Mouse (Mus musculus) hindbrain, embryonic 13.5 days (tissue): ENCODE data around the gene 1700008O03Rik. TPM values are rescaled to one million over a fixed set of nuclear protein-coding genes. Genes with fewer than 3 reads are reported as not detected.
A peak's percentile ranks its signal among the peaks of the same experiment; 100 is the strongest.

Source experiments
- ATAC-seq: fragments of 200-750 bp; cut with Nextera tagmentation; 2 replicates; pipeline ENCODE4 v1.8.0; 2017; ENCODE audit warnings: moderate TSS enrichment; ENCODE audit not compliant: low FRiP score
- H3K27ac ChIP-seq: fragments of 300-500 bp; sonication (generic); 2 replicates; pipeline ENCODE4 v1.5.1; 2015; ENCODE audit warnings: inconsistent platforms, mild to moderate bottlenecking, moderate library complexity
- H3K27me3 ChIP-seq: fragments of 300-500 bp; sonication (generic); 2 replicates; pipeline ENCODE4 v1.6.1; 2015; ENCODE audit warnings: mild to moderate bottlenecking, inconsistent platforms
- H3K36me3 ChIP-seq: fragments of 300-500 bp; sonication (generic); 2 replicates; pipeline ENCODE4 v1.6.1; 2015; ENCODE audit warnings: mild to moderate bottlenecking, inconsistent platforms
- H3K4me1 ChIP-seq: fragments of 300-500 bp; sonication (generic); replicated peaks from 2 replicates; pipeline ENCODE4 v1.6.1; 2015; ENCODE audit warnings: inconsistent platforms
- H3K4me2 ChIP-seq: fragments of 300-500 bp; sonication (generic); 2 replicates; pipeline ENCODE4 v1.6.1; 2015; ENCODE audit warnings: inconsistent platforms, mild to moderate bottlenecking, moderate library complexity
- H3K4me3 ChIP-seq: fragments of 300-500 bp; sonication (generic); 2 replicates; pipeline ENCODE4 v1.5.1; 2015; ENCODE audit warnings: mild to moderate bottlenecking, inconsistent platforms
- H3K9ac ChIP-seq: fragments of 300-500 bp; sonication (generic); 2 replicates; pipeline ENCODE4 v1.6.1; 2015; ENCODE audit warnings: mild to moderate bottlenecking, inconsistent platforms
- H3K9me3 ChIP-seq: fragments of 300-500 bp; sonication (generic); 2 replicates; pipeline ENCODE4 v1.6.1; 2016; ENCODE audit warnings: inconsistent platforms
- WGBS: fragments of 180-500 bp; shearing (Covaris S2); methylation state at CpG from one replicate; pipeline ENCODE4 v1.1.7; 2015; 5-methylcytosine and 5-hydroxymethylcytosine counted together
- polyA plus RNA-seq: library from polyadenylated mRNA; unstranded; fragments of >200 nt; fragmentation: Nextera tagmentation; extraction: Ambion mirVana; gene quantifications from 2 replicates; pipeline ENCODE4 v1.2.1, GENCODE M21; 2015

The 1700008O03Rik gene
- polyA plus RNA-seq, 1 experiment from 2014 or later = 2.4 TPM

GRCm38 (mm10) chr7:44353601-44354340 is 31.8 kb downstream of the 1700008O03Rik start:
- Histone ChIP-seq H3K4me1 (peaks cover 60% of the 10 kb centered on the region), H3K27ac (no peak overlapping the region), H3K9me3 (no peaks in the 10 kb centered on the region), H3K4me3 (peak overlapping the region; percentile 12; the same call in 1 of the 2 replicates), H3K36me3 (peaks cover 53% of the 10 kb centered on the region), H3K27me3 (peaks cover 81% of the 10 kb centered on the region), H3K4me2 (0 out of 2 replicates have a peak overlapping the region, but pooled peaks have one; percentile 10), H3K9ac (peak overlapping the region; percentile 51; the same call in 1 of the 2 replicates)
- no peak for ATAC-seq
- 3% methylated on average over 35 of the region's 35 CpGs for WGBS

DNA sequence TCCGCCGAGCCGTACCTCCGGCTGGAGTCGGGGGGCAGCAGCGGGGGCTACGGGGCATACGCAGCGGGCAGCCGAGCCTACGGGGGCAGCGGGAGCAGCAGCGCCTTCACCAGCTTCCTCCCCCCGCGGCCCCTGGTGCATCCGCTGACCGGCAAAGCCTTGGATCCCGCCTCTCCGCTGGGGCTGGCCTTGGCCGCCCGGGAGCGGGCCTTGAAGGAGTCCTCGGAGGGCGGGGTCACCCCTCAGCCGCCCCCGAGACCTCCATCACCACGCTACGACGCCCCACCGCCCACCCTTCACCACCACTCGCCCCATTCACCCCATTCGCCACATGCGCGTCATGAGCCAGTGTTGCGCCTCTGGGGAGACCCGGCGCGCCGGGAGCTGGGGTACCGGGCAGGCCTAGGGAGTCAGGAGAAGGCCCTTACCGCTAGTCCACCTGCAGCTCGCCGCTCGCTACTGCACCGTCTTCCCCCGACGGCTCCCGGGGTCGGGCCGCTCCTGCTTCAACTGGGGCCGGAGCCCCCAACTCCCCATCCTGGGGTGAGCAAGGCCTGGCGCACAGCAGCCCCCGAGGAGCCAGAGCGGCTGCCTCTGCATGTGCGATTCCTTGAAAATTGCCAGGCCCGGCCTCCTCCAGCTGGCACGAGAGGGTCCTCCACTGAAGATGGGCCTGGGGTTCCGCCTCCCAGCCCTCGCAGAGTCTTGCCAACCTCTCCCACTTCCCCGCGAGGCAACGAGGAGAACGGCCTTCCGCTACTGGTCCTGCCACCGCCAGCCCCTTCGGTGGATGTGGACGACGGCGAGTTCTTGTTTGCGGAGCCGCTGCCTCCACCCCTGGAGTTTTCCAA is 32.6 kb downstream of the 1700008O03Rik start:
- peaks cover 60% of the 10 kb centered on the region for H3K36me3 ChIP-seq

DNA sequence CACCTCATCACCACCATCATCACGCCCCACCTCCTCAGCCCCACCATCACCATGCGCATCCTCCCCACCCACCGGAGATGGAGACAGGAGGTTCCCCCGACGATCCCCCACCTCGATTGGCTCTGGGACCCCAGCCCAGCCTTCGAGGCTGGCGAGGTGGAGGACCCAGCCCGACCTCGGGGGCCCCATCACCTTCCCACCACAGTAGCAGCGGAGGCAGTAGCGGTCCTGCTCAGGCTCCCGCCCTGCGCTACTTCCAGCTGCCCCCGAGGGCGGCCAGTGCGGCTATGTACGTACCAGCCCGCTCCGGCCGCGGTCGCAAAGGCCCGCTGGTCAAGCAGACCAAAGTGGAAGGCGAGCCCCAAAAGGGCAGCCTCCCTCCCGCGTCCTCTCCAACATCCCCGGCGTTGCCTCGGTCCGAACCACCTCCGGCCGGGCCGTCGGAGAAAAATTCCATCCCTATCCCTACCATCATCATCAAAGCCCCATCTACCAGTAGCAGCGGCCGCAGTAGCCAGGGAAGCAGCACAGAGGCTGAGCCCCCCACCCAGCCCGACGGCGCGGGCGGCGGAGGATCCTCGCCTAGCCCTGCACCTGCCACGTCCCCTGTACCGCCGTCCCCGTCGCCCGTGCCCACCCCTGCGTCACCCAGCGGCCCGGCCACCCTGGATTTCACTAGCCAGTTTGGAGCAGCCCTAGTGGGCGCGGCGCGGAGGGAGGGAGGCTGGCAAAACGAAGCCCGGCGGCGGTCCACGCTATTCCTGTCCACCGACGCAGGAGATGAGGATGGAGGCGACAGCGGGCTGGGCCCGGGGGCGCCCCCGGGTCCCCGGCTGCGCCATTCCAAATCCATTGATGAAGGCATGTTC is 33.5 kb downstream of the 1700008O03Rik start:
- H3K27ac ChIP-seq = no peak overlapping the region
- 0 out of 2 replicates have a peak overlapping the region, but pooled peaks have one; percentile 8 for H3K4me3 ChIP-seq
- H3K36me3 ChIP-seq = peaks cover 69% of the 10 kb centered on the region
- peak overlapping the region; percentile 10; the same call in 1 of the 2 replicates for H3K4me2 ChIP-seq
- no peaks in the 10 kb centered on the region for H3K9me3 ChIP-seq
- 5% methylated on average over 66 of the region's 71 CpGs for WGBS
- H3K9ac ChIP-seq = peak overlapping the region; percentile 64
- H3K27me3 ChIP-seq = peaks cover 91% of the 10 kb centered on the region
- peak; percentile 6; the same call in 1 of the 2 replicates for ATAC-seq
- peaks cover 46% of the 10 kb centered on the region for H3K4me1 ChIP-seq

More for the DNA sequence above, 32.6 kb downstream of the 1700008O03Rik start:
- Histone ChIP-seq H3K4me2 (0 out of 2 replicates have a peak overlapping the region, but pooled peaks have one; percentile 10), H3K4me1 (peaks cover 55% of the 10 kb centered on the region), H3K9me3 (no peaks in the 10 kb centered on the region), H3K4me3 (peak overlapping the region; percentile 8; the same call in 1 of the 2 replicates), H3K27me3 (peaks cover 89% of the 10 kb centered on the region), H3K9ac (peak overlapping the region; percentile 64), H3K27ac (no peak overlapping the region)
- ATAC-seq = no peak
- WGBS = 3% methylated on average over 56 of the region's 71 CpGs

DNA sequence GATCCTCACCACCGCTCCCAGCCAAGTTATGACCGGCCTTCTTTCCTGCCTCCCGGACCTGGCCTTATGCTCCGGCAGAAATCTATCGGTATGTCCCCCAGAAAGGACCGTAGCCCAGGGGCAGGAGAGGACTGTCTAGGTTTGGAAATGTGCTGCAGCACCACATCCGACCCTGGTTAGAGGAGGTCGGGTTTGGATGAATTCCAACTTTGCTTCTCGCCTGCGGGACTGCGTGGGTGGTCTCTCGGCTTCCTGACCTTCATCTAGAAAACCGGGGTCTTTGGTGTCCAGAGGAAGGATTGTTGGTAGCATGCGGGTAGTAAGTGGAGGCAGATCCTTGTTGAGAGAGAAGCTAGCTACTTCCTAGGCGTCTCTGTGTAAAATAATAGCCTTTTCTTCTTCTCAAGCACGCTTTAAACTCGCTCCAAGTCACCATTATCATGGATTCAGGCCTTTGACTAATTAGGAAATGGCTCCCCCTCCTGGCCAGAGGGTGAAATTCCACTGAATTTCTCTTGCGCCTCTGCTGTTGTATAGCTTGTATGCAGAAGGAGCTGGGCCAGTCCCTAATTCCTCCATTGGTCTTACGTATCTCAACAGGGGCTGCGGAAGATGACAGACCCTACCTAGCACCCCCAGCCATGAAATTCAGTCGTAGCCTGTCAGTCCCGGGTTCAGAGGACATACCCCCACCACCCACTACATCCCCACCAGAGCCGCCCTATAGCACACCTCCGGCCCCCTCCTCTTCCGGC is 34.5 kb downstream of the 1700008O03Rik start:
- peak overlapping the region; percentile 12 for H3K4me3 ChIP-seq
- H3K9ac ChIP-seq = peak overlapping the region; percentile 64
- no peaks in the 10 kb centered on the region for H3K9me3 ChIP-seq
- H3K36me3 ChIP-seq = peaks cover 74% of the 10 kb centered on the region
- WGBS = 6% methylated on average over 25 of the region's 25 CpGs
- peaks cover 40% of the 10 kb centered on the region for H3K4me1 ChIP-seq
- H3K27me3 ChIP-seq = peaks cover 87% of the 10 kb centered on the region
- H3K27ac ChIP-seq = peak overlapping the region; percentile 60; the same call in 1 of the 2 replicates
- H3K4me2 ChIP-seq = peak overlapping the region; percentile 45
- ATAC-seq = peak; percentile 34

DNA sequence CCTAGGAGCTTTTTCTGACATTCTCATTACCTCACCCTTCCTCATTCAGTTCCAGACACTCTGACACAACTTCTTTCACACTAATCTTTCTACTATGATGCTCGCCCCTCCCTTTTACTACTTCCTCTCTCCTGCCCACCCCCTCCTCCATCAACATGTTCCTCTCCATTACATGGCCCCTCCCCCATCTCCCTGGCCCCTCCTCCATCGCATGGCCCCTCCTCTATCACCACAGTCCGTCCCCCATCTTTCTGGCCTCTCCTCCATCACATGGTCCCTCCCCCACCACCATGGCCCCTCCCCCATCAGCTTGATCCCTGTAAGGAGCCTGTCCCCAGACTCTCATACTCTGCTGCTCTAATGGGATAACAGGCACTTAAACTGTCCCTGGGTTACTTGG is 36.6 kb downstream of the 1700008O03Rik start:
- H3K27me3 ChIP-seq = peaks cover 68% of the 10 kb centered on the region
- H3K4me3 ChIP-seq = no peak overlapping the region
- H3K4me1 ChIP-seq = peaks cover 38% of the 10 kb centered on the region
- H3K36me3 ChIP-seq = peaks cover 82% of the 10 kb centered on the region
- ATAC-seq = no peak
- H3K9me3 ChIP-seq = no peaks in the 10 kb centered on the region
- no peak overlapping the region for H3K4me2 ChIP-seq
- 21% methylated on average over 3 of the region's 3 CpGs for WGBS
- H3K27ac ChIP-seq = no peak overlapping the region
- no peak overlapping the region for H3K9ac ChIP-seq

GRCm38 (mm10) chr7:44344622-44345021 is 41.0 kb downstream of the 1700008O03Rik start:
- H3K9ac ChIP-seq = no peak overlapping the region
- H3K4me1 ChIP-seq = no peaks in the 10 kb centered on the region
- ATAC-seq = no peak
- H3K9me3 ChIP-seq = no peaks in the 10 kb centered on the region
- peaks cover 72% of the 10 kb centered on the region for H3K36me3 ChIP-seq
- no peak overlapping the region for H3K27ac ChIP-seq
- 78% methylated on average over 12 of the region's 12 CpGs for WGBS
- peaks cover 37% of the 10 kb centered on the region for H3K27me3 ChIP-seq
- H3K4me2 ChIP-seq = no peak overlapping the region
- H3K4me3 ChIP-seq = no peak overlapping the region

DNA sequence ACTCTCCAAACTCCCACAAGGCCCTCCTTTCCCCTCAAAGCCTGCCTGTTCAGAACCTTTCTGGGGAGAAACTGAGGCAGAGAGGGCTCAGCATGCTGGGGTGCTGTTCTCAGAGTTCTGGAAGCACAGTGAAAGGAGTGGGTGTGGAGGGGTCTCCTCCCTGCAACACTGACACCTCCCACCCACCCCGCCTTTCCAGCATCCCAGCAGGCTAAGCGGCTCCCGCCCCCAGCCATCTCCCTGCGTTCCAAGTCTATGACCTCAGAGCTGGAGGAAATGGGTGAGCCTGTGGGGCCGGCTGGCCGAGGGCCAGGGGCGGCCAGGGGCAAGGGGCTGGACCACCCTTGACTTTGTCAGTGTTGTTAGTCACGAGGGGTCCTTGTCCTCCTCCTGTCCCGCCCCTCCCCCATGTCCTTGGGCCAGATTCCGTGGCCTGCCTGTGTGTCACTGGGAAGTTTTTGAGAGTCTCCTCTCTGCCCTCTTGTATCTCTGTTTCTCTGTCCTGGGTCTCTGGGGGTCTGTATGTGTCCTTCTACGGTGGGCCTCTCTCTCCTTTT is 42.1 kb downstream of the 1700008O03Rik start:
- Histone ChIP-seq H3K9ac (no peak overlapping the region), H3K4me3 (no peak overlapping the region), H3K27me3 (peaks cover 36% of the 10 kb centered on the region), H3K9me3 (no peaks in the 10 kb centered on the region), H3K36me3 (peaks cover 63% of the 10 kb centered on the region), H3K4me1 (peaks cover under 1% of the 10 kb centered on the region; the same call in 1 of the 2 replicates), H3K4me2 (no peak overlapping the region), H3K27ac (no peak overlapping the region)
- ATAC-seq = no peak
- 29% methylated on average over 11 of the region's 11 CpGs for WGBS

GRCm38 (mm10) chr7:44341714-44342113 is 43.9 kb downstream of the 1700008O03Rik start:
- Histone ChIP-seq H3K27ac (no peak overlapping the region), H3K9ac (no peak overlapping the region), H3K9me3 (no peaks in the 10 kb centered on the region), H3K4me2 (no peak overlapping the region), H3K4me1 (peaks cover 18% of the 10 kb centered on the region), H3K4me3 (no peak overlapping the region), H3K36me3 (peaks cover 45% of the 10 kb centered on the region), H3K27me3 (peaks cover 38% of the 10 kb centered on the region)
- ATAC-seq = no peak
- WGBS = 72% methylated on average over 5 of the region's 5 CpGs

DNA sequence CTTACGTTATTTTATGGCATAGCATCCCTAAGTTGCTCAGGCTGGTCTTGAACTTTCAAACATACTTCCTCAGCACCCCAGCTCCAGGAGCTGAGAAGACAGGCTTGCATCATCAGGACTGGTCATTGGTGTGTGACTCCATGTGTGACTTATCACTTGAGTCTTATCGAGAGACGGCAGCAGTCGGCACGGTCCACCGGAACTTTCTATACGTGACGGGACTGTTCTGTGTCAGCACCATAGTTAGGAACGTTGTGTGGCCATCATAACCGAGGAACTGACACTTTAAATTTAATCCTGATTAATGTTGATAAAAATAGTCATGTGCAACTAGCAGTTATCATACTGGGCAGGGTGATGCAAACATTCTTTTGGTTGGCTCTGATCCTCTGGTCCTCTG is 44.5 kb downstream of the 1700008O03Rik start:
- WGBS = 90% methylated on average over 10 of the region's 10 CpGs
- Histone ChIP-seq H3K9me3 (no peaks in the 10 kb centered on the region), H3K27me3 (peaks cover 41% of the 10 kb centered on the region), H3K36me3 (peaks cover 39% of the 10 kb centered on the region), H3K4me2 (no peak overlapping the region), H3K9ac (no peak overlapping the region), H3K4me3 (no peak overlapping the region), H3K27ac (no peak overlapping the region), H3K4me1 (peaks cover 20% of the 10 kb centered on the region)
- ATAC-seq = no peak

- Histone ChIP-seq H3K9ac (no peak overlapping the region), H3K4me3 (no peak overlapping the region), H3K27ac (no peak overlapping the region), H3K27me3 (peaks cover 47% of the 10 kb centered on the region), H3K4me2 (no peak overlapping the region), H3K9me3 (no peaks in the 10 kb centered on the region), H3K36me3 (peaks cover 30% of the 10 kb centered on the region), H3K4me1 (peaks cover 25% of the 10 kb centered on the region)
- ATAC-seq = no peak
- WGBS = 72% methylated on average over 6 of the region's 6 CpGs
Observed at GRCm38 (mm10) chr7:44340226-44340625, 45.4 kb downstream of the 1700008O03Rik start.
